Mouse (Mus musculus) kidney, adult 2 months (tissue): ENCODE results near the gene Ndc1.

Source experiments
- CTCF ChIP-seq: fragments of 200-500 bp; conservative IDR thresholded peaks from 2 replicates; pipeline ENCODE4 v1.5.1; 2011; ENCODE audit warnings: low read depth, mild to moderate bottlenecking, control low read depth, low read length, moderate library complexity, mixed read lengths; ENCODE audit not compliant: insufficient read depth, insufficient read length
- POLR2A ChIP-seq: fragments of 200-500 bp; IDR thresholded peaks from one replicate; pipeline ENCODE4 v1.6.1; 2011; ENCODE audit warnings: low read depth, low read length, control low read depth

DNA sequence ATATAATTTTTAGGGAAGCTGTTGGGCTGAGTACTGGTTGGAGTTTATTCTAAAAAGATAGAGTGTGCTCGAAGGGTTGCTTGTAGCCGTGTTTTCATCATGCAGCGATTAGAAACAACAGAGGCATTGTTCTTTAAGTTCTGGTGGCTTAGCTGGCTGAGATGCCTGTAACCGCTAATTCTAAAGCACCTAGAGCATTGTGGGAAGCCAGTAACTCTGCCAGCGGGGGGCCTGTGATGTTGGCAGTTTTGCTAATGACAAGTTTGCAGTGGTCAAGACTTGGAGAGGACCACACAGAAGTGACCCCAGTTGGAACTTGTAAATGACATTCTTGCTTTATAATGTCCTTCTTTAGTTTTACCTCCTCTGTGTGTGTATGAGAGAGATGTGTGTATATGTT lies 26.2 kb upstream of the Ndc1 start:
- TF ChIP-seq POLR2A (no peak), CTCF (no peak)
